Mouse (Mus musculus) thymus, adult 2 months (tissue): ENCODE measurements around the gene Tpst2. TPM values are rescaled to one million over a fixed set of nuclear protein-coding genes. Genes with fewer than 3 reads are reported as not detected.

Experiments used
- DNase-seq: peaks from one replicate; pipeline ENCODE4 v3.0.0; 2021
- H3K27ac ChIP-seq: fragments of 200-500 bp; 2 replicates; pipeline ENCODE4 v1.5.1; 2012; ENCODE audit warnings: low read length, control low read depth; ENCODE audit not compliant: control insufficient read depth, insufficient read depth
- H3K27me3 ChIP-seq: fragments of 200-500 bp; 2 replicates; pipeline ENCODE4 v1.6.1; 2012; ENCODE audit warnings: mild to moderate bottlenecking, low read length, moderate library complexity, mixed read lengths; ENCODE audit not compliant: control insufficient read depth, insufficient read depth
- H3K36me3 ChIP-seq: fragments of 200-500 bp; 2 replicates; pipeline ENCODE4 v1.6.1; 2012; ENCODE audit warnings: mild to moderate bottlenecking, low read length, moderate library complexity; ENCODE audit not compliant: control insufficient read depth, insufficient read depth
- H3K4me1 ChIP-seq: fragments of 200-500 bp; replicated peaks from 2 replicates; pipeline ENCODE4 v1.6.1; 2012; ENCODE audit warnings: low read length; ENCODE audit not compliant: control insufficient read depth, insufficient read depth
- H3K4me3 ChIP-seq: fragments of 200-500 bp; 2 replicates; pipeline ENCODE4 v1.5.1; 2012; ENCODE audit warnings: mild to moderate bottlenecking, low read length, control low read depth, moderate library complexity; ENCODE audit not compliant: control insufficient read depth, insufficient read depth
- CTCF ChIP-seq: fragments of 200-500 bp; IDR thresholded peaks from 2 replicates; pipeline ENCODE4 v1.5.1; 2012; ENCODE audit warnings: mild to moderate bottlenecking, control low read depth, low read length, moderate library complexity, borderline replicate concordance; ENCODE audit not compliant: control insufficient read depth, poor library complexity, insufficient read depth; ENCODE audit errors: extremely low read depth
- POLR2A ChIP-seq: fragments of 200-500 bp; IDR thresholded peaks from 2 replicates; pipeline ENCODE4 v1.6.1; 2012; ENCODE audit warnings: mild to moderate bottlenecking, low read length, control low read depth, moderate library complexity; ENCODE audit not compliant: control insufficient read depth, poor library complexity, insufficient read depth; ENCODE audit errors: extremely low read depth
- WGBS: fragments of 180-500 bp; shearing (Covaris S2); methylation state at CpG from one replicate; pipeline ENCODE4 v1.1.7; 2018; 5-methylcytosine and 5-hydroxymethylcytosine counted together
- polyA plus RNA-seq: library from polyadenylated mRNA; depleted of rRNA; stranded (reverse); fragments of >200 nt; gene quantifications from 2 replicates; pipeline ENCODE4 v1.2.3, GENCODE M21; 2012

Tpst2 gene
- polyA plus RNA-seq, 1 experiment = 63.5 TPM

DNA sequence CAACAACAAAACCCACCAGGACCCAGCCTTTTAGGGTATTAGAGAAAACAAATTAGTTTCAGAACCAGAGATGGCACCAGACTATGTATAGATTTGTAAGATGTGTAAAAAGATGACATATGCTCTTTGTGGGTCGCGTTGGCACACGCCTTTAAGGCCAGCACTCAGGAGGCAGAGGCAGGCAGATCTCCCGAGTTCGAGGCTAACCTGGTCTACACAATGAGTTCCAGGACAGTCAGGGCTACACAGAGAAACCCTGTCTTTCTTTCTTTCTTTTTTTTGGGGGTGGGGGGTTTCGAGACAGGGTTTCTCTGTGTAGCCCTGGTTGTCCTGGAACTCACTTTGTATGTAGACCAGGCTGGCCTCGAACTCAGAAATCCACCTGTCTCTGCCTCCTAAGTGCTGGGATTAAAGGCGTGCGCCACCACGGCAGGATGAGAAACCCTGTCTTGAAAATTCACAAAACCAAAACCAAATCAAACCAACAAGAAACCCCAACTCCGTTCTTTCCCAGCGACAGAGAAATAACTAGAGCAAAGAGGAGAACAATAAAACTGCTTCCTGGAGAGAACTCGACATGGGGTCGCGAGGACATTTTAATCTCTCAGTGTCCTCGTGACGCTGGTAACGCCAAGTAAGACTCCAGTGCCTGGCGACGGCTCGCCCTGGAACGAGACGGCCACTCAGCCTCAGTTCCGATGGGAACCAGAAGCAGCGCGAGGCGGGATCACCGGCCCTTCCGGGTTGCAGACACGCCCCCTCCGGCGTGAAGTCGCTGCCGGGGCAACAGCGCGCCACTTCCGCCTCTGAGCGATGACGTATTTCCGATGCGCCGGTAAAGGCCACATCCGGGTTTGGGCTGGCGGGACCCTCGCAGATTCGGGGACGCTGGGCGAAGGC is 49.3 kb downstream of the Tpst2 start, which contains the start of gene Tfip11:
Gene Tfip11, plus strand, starts transcription at position 813 of the 900 bp plus-strand sequence.
- Histone ChIP-seq H3K4me3 (peak within 1 kb of the TSS; percentile 75), H3K4me1 (peaks cover 11% of the 10 kb centered on the region; the same call in 1 of the 2 replicates), H3K36me3 (peaks cover 16% of the 10 kb centered on the region), H3K27ac (no peak within 1 kb of the TSS), H3K27me3 (no peaks in the 10 kb centered on the region)
- 7% methylated on average over 48 of the region's 48 CpGs for WGBS
- peak; percentile 94 for DNase-seq
- TF ChIP-seq CTCF (peak; percentile 60; the same call in 1 of the 2 replicates), POLR2A (peak; percentile 51; the same call in 1 of the 2 replicates)

- TF ChIP-seq POLR2A (no peak), CTCF (no peak)
- WGBS = 1% methylated on average over 33 of the region's 33 CpGs
- Histone ChIP-seq H3K36me3 (peaks cover 24% of the 10 kb centered on the region), H3K27ac (no peak overlapping the region), H3K4me1 (peaks cover 11% of the 10 kb centered on the region; the same call in 1 of the 2 replicates), H3K27me3 (no peaks in the 10 kb centered on the region), H3K4me3 (peak overlapping the region; percentile 75)
- no peak for DNase-seq
These were observed 50.0 kb downstream of the Tpst2 start for GRCm38 (mm10) chr5:112326446-112327009.

GRCm38 (mm10) chr5:112327854-112328253 is 51.4 kb downstream of the Tpst2 start:
- Histone ChIP-seq H3K36me3 (peaks cover 37% of the 10 kb centered on the region), H3K4me1 (peaks cover 11% of the 10 kb centered on the region; the same call in 1 of the 2 replicates), H3K27ac (no peak overlapping the region), H3K4me3 (no peak overlapping the region), H3K27me3 (no peaks in the 10 kb centered on the region)
- no peak for DNase-seq
- no peak for TF ChIP-seq POLR2A
- no peak for TF ChIP-seq CTCF
- 97% methylated on average over 15 of the region's 15 CpGs for WGBS

- Histone ChIP-seq H3K27ac (no peak overlapping the region), H3K36me3 (peaks cover 49% of the 10 kb centered on the region), H3K4me3 (no peak overlapping the region), H3K4me1 (peaks cover 11% of the 10 kb centered on the region; the same call in 1 of the 2 replicates), H3K27me3 (no peaks in the 10 kb centered on the region)
- DNase-seq = no peak
- TF ChIP-seq CTCF = no peak
- TF ChIP-seq POLR2A = no peak
- 97% methylated on average over 14 of the region's 14 CpGs for WGBS
These were observed 53.5 kb downstream of the Tpst2 start for GRCm38 (mm10) chr5:112329805-112330564.

DNA sequence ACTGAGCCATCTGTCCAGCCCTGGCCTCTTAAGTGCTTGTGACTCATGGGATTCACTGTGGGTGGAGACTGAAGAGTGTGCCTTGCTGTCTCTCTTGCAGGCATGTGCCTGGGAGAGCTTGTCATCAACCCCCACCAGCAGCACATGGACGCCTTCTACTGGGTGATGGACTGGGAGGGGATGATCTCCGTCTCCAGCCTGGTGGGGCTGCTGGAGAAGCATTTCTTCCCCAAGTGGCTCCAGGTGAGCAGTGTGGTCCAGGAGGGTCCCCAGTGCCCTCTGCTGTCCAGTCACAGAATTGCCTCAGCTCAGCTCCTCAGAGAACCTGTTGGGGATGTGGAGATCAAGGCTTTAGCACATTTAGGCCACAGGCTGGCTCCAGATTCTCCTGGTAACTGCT is 59.0 kb downstream of the Tpst2 start:
- Histone ChIP-seq H3K4me1 (no peaks in the 10 kb centered on the region), H3K27ac (no peak overlapping the region), H3K4me3 (no peak overlapping the region), H3K27me3 (no peaks in the 10 kb centered on the region), H3K36me3 (peaks cover 65% of the 10 kb centered on the region)
- 66% methylated on average over 2 of the region's 2 CpGs for WGBS
- DNase-seq = peak; percentile 68
- no peak for TF ChIP-seq POLR2A
- TF ChIP-seq CTCF = peak; percentile 78; the same call in 1 of the 2 replicates

GRCm38 (mm10) chr5:112337004-112337403 is 60.5 kb downstream of the Tpst2 start:
- Histone ChIP-seq H3K27ac (no peak overlapping the region), H3K27me3 (no peaks in the 10 kb centered on the region), H3K4me1 (peaks cover under 1% of the 10 kb centered on the region; the same call in 1 of the 2 replicates), H3K4me3 (no peak overlapping the region), H3K36me3 (peaks cover 50% of the 10 kb centered on the region)
- no peak for DNase-seq
- TF ChIP-seq CTCF (no peak), POLR2A (no peak)
- 97% methylated on average over 22 of the region's 22 CpGs for WGBS
